Mouse (Mus musculus): ENCODE measurements around the gene Ankdd1a.

Gene Ankdd1a

GRCm38 (mm10) chr9:65508449-65508848 is 11.5 kb downstream of the Ankdd1a start:
- DNase-seq (ENCODE audit: inconsistent age in 2 of 2, low spot score in 1 of 2), result no peak

- DNase-seq (ENCODE audit: inconsistent age in 2 of 2, low spot score in 1 of 2), result no peak
Observed at GRCm38 (mm10) chr9:65502721-65503505, 17.1 kb downstream of the Ankdd1a start.

- no peak for DNase-seq (ENCODE audit: inconsistent age in 2 of 2, low spot score in 1 of 2)
Observed at GRCm38 (mm10) chr9:65502146-65502545, 17.8 kb downstream of the Ankdd1a start.

- DNase-seq (ENCODE audit: inconsistent age in 2 of 2, low spot score in 1 of 2), result no peak
Observed at GRCm38 (mm10) chr9:65492851-65493250, 27.1 kb downstream of the Ankdd1a start.

GRCm38 (mm10) chr9:65492351-65492750 is 27.6 kb downstream of the Ankdd1a start:
- DNase-seq (ENCODE audit: inconsistent age in 2 of 2, low spot score in 1 of 2), result no peak

- no peak for DNase-seq (ENCODE audit: inconsistent age in 2 of 2, low spot score in 1 of 2)
Observed at GRCm38 (mm10) chr9:65491476-65491875, 28.5 kb downstream of the Ankdd1a start.

GRCm38 (mm10) chr9:65480071-65480470 is 39.9 kb downstream of the Ankdd1a start:
- DNase-seq (ENCODE audit: inconsistent age in 2 of 2, low spot score in 1 of 2), result no peak

- no peak for DNase-seq (ENCODE audit: inconsistent age in 2 of 2, low spot score in 1 of 2)
Observed at GRCm38 (mm10) chr9:65479158-65479557, 40.8 kb downstream of the Ankdd1a start.

- no peak for DNase-seq (ENCODE audit: inconsistent age in 2 of 2, low spot score in 1 of 2)
Observed at GRCm38 (mm10) chr9:65472769-65473168, 47.2 kb downstream of the Ankdd1a start.

GRCm38 (mm10) chr9:65467686-65468085 is 52.3 kb downstream of the Ankdd1a start:
- DNase-seq (ENCODE audit: inconsistent age in 2 of 2, low spot score in 1 of 2), result peak in 1 of 2 experiments; percentile 51

GRCm38 (mm10) chr9:65465241-65465640 is 54.8 kb downstream of the Ankdd1a start:
- no peak for DNase-seq (ENCODE audit: inconsistent age in 2 of 2, low spot score in 1 of 2)

- peak; percentile 66 to 82 for DNase-seq (ENCODE audit: inconsistent age in 2 of 2, low spot score in 1 of 2)
Observed at GRCm38 (mm10) chr9:65464161-65464560, 55.8 kb downstream of the Ankdd1a start.

GRCm38 (mm10) chr9:65462544-65462943 is 57.4 kb downstream of the Ankdd1a start:
- DNase-seq (ENCODE audit: inconsistent age in 2 of 2, low spot score in 1 of 2), result no peak

- DNase-seq (ENCODE audit: inconsistent age in 2 of 2, low spot score in 1 of 2), result peak; percentile 97 to 100
Observed at GRCm38 (mm10) chr9:65460732-65461442, 59.1 kb downstream of the Ankdd1a start, which contains the start of gene Spg21. TSS of gene Spg21 (plus strand) at chr9:65460947.

- DNase-seq (ENCODE audit: inconsistent age in 2 of 2, low spot score in 1 of 2), result no peak
Observed at GRCm38 (mm10) chr9:65460198-65460597, 59.8 kb downstream of the Ankdd1a start.

GRCm38 (mm10) chr9:65458975-65459374 is 61.0 kb downstream of the Ankdd1a start:
- DNase-seq (ENCODE audit: inconsistent age in 2 of 2, low spot score in 1 of 2), result no peak

- no peak for DNase-seq (ENCODE audit: inconsistent age in 2 of 2, low spot score in 1 of 2)
Observed at GRCm38 (mm10) chr9:65447951-65448350, 72.0 kb downstream of the Ankdd1a start.

GRCm38 (mm10) chr9:65444692-65445091 is 75.3 kb downstream of the Ankdd1a start:
- no peak for DNase-seq (ENCODE audit: inconsistent age in 2 of 2, low spot score in 1 of 2)
